Mouse (Mus musculus): ENCODE measurements around the gene Thsd4. TPM values are rescaled to one million over a fixed set of nuclear protein-coding genes. Genes with fewer than 3 reads are reported as not detected.

The Thsd4 gene
- 2.1 and 5.5 TPM in 2 replicates for polyA plus RNA-seq (2012; rRNA removed)

DNA sequence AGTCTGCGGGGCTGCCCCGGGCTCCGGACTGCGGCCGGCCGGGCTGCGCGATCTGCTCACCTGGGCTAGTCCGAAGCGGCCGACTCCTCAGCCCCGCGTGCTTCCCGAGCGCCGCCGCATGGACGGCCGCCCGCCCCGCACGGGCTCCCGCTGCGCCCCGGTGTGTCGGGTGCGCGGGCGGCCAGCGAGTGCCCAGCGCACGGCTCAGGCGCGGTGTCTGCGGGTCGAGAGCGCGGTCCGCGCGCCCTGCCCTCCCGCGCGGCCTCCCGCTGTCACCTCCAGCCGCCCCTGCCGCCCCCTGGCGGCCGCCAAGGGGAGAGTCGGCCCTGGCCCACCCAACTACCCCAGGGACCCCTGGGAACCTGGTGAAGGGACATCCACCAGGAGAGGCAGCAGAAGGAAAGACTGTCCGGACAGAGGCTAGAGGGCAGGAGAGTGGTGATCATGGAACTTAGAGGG is at the start of gene Thsd4:
Thsd4 (minus strand) TSS at position 241 of the 459 bp plus-strand sequence.
- under 1% methylated on average over 51 of the region's 51 CpGs for WGBS
- DNase-seq (ENCODE audit: low read depth, low spot score): no peak

GRCm38 (mm10) chr9:60571041-60571440 is 49.2 kb upstream of the Thsd4 start:
- WGBS: 83% methylated on average over 4 of the region's 4 CpGs
- DNase-seq (ENCODE audit: low read depth, low spot score): no peak

GRCm38 (mm10) chr9:60569366-60569765 is 47.5 kb upstream of the Thsd4 start:
- no peak for DNase-seq (ENCODE audit: low read depth, low spot score)
- 88% methylated on average over 2 of the region's 2 CpGs for WGBS

DNA sequence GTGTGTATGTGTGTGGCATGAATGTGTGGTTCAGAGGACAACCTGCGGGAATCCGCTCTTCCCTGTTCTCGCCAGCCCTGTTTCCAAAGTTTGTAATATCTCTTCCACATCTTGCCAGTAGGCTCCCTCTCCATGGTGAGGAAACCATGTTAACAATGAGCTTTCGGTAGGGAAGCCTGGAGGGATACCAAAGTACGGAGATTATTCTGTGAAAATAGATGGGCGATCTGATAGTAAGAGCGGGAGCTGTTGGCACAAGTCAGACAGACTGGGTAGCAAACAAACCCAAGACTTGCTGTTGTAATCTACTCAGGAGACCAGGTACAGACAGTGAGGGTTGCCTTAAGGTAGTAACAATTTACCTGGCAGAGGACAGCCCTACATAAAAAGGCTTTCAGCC is 42.0 kb upstream of the Thsd4 start:
- DNase-seq (ENCODE audit: low read depth, low spot score): no peak
- WGBS: 95% methylated on average over 7 of the region's 7 CpGs

DNA sequence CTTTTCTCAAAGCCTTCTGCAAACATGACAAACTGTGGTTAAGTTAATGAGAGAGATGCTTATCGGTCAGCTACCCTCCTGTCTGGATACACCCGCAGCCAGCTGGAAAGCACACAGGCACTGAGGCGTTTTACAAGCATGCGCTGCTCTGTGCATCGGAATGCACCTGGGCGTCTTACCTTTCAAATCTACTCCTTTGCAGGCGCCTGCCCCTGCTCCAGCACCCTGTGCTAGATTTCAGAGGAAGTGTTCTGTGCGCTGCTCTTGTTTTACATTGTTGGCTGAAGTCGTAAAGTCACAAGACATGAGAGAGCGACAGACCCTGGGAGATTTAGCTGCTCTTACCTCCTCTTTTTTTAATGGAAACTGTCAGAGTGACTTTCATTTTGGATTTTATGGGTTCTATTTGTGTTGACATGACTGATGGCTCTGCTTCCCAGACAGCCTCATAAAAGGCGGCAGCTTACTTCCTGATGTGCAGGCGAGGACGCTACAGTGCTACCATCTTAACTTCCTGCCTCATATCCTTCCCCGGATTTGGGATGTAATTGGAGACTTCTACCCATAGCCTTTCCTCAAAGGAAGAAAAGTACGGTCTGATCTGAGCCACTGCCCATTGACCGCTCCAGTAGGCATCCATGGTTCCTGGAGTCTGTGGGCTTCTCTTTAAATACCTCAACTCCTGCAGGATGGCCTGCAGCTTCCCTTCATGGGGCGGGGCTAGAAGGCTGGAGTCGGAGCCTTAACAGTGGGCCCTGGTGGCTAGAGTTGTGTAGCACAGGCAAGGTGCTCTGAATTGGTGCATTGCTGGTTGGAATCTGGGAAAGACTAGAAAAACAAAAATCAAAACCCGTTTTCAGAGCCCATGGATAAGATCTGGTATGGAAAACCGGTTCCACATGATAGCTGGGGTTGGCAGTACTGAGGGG is 40.9 kb upstream of the Thsd4 start:
- WGBS: 8% methylated on average over 20 of the region's 20 CpGs
- peak; percentile 47 for DNase-seq (ENCODE audit: low read depth, low spot score)

DNA sequence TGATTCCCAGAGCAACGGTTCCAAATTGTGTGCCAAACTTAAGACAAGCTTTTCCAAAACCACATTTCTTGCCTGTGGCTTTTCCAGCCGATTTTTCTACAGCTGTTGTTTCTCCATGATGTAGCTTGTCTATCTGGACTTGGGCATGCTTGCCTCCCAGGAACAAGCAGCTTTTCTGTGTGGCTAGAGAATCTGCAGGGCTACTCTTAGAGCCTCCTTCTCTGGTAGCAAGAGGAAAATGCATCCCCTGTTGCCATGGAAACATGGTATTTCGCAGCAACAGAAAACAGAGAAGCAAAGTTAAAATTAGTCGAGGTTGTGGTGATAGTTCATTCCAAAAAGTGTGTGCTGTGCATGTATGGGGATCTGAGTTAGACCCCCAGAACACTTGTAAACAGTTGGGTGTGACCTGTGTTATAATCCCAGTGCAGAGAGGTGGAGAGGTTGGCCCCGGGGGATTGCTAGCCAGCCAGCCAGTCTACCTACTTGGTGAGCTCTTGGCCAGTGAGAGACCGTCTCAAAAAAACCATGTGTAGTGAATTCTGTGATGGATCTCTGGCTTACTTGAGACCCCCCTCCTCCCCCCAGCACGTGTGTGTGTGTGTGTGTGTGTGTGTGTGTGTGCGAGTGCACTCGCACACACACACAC is 39.9 kb upstream of the Thsd4 start:
- DNase-seq (ENCODE audit: low read depth, low spot score): no peak
- WGBS: 44% methylated on average over 9 of the region's 9 CpGs

GRCm38 (mm10) chr9:60558507-60558906 is 36.7 kb upstream of the Thsd4 start:
- WGBS: 73% methylated on average over 3 of the region's 3 CpGs
- DNase-seq (ENCODE audit: low read depth, low spot score): no peak

DNA sequence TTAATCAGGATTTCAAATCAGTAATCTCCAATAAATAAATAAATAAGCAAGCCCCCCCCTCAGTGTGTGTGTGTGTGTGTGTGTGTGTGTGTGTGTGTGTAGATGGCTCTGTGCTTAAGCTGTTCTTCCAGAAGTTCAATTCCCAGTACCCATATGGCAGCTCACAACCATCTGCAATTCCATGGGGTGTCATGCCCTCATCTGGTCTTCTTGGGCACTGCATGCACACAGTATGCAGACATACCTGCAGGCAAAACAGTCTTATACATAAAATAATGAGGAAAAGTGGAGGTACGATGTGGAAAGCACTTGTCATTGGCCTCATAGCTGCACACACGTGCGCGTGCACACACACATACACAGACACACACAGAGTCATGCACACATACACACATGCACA is 29.4 kb upstream of the Thsd4 start:
- 93% methylated on average over 4 of the region's 4 CpGs for WGBS
- no peak for DNase-seq (ENCODE audit: low read depth, low spot score)

DNA sequence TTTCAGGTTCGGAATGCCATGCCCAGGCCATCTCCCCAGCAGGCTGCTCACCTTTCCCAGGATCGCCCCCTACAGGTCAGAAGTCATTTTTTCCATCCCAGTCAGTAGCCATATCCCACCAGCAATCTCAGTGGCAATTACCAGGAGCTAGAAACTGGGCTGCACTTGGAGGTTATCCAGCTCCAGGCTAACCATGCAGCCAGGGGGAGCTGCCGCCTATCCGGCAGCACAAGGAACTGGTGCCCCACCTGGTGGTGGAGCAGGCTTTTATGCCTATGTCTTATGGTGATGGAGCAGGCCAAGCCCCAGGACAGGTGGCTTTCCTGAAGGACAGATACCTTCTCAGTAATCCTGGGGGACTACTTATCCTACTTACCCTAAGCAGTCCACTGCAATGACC is 26.3 kb upstream of the Thsd4 start:
- 19% methylated on average over 4 of the region's 4 CpGs for WGBS
- no peak for DNase-seq (ENCODE audit: low read depth, low spot score)

- WGBS: 50% methylated on average over 2 of the region's 2 CpGs
- no peak for DNase-seq (ENCODE audit: low read depth, low spot score)
These were observed 24.3 kb upstream of the Thsd4 start for GRCm38 (mm10) chr9:60546169-60546568.

DNA sequence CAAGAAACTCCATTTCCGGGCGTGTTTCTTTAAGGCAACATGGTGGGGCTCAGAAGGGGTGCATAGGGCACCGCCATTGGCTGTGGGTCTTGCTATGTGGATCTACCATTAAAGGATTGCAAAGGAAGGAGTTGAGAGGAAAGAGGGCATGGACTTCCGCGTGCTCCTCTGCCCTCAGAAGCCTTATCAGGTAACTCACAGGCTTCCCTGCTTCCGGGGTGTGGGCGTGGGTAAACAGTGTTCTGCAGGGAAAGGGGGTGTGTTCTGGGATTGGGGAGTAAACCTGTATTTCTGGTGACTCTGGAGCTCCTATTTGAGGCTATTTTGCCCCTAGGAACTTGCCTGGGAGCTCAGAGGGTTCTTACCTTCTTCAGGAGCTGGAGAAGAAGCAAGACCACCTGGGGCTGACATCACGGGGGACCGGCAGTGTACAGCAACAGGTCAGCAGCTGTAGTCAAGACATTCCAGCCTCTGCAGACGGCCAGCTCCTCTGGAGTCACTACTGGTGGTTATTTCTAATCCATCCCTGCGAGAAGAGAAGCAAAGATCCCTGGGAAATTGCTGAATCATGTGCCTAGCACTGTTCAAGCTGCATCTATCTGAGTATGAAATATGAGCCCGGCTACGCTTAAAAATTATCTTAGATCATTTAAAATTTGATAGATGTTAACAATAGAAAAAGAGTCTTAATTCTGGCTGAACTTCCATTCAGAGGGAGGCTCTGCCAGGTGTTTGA is 23.7 kb upstream of the Thsd4 start:
- DNase-seq (ENCODE audit: low read depth, low spot score): no peak
- 31% methylated on average over 13 of the region's 13 CpGs for WGBS

DNA sequence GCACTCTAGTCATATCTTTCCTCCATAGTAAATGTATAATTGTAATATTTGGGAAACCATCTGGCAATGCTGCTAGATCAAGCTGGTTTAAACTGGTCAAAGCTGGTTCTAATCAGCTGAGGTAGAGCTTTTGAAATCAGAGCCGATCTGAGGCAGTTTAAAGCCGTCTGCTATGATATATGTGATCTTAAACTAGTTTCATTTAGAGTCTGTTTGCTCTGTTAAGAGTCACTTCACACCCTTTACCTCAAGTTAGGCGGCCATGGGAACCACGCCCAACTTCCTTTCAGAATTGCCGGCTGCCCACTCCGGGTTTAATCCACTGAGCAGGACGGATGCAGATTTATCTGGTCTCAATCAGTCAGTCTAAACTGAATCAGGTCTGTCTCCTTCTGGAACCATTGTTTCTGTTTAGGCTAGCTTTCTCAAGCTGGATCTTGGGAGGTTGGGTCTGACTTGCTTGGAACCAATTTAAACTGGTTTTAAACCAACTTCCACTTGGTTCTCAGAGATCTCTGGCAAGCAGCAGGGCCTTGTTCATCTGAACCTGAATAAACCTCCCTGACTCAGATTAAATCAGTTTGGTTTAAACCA is 21.7 kb upstream of the Thsd4 start:
- DNase-seq (ENCODE audit: low read depth, low spot score): no peak
- 28% methylated on average over 7 of the region's 7 CpGs for WGBS

GRCm38 (mm10) chr9:60530310-60530709 is 8.5 kb upstream of the Thsd4 start:
- WGBS: 62% methylated on average over 12 of the region's 12 CpGs
- no peak for DNase-seq (ENCODE audit: low read depth, low spot score)

DNA sequence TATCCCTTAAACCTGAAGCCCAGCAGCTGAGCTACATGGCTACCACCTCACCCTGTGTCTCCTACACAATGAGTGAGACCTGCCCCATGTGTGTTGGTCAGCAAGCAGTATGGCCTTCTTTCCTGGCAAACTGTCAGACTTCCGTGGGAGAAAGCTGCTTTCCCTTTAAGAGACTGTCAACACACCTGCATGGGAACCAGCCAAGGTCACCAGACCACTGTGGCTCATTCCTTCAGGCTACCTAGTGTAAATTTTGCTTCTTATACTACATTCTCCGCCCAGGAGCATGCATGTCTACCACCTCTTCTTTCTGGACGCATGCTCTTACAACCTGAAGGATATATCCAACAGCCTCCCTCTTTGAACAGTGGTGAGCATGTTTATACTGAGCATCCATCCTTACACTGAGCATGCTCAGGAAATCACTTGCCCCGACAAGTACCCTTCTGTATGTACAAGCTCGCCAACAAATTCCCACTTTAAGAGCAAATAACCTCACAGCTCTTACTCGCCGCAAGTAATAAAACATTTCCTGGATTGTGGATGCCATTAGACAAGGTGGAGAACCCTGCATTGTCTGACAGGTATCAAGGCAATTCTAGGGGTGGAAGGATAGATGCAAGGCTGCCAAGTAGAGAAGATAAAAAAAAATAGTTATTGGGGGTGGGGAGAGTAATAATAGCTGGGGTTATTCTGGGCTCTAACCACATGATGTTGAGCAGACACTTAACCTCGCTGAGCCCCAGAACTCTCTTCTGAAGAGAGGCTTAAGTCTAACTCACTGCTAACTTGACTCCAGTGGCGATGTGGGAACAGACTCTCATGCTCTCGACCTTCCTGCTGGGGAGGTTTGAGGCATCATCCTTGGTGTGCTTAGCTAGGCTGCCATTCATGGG is 7.8 kb upstream of the Thsd4 start:
- no peak for DNase-seq (ENCODE audit: low read depth, low spot score)
- WGBS: 33% methylated on average over 10 of the region's 10 CpGs

DNA sequence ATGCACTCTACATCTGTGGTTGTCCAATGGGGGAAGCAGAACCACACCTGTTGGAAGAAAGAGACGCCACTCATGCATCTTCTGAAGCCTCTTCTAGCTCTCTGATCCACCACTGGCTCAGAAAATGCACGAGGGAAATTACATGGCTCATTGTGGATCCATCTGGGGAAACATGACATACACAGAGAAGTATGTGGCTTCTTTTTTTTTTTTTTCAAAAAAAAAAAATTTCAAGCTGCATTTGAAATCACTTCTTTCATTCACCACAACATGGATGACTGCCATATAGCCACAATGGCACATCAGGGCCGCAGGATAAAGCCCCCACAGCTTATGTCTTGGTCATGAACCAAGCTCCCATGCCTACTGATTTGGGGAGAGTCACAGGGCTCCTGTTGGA is 6.4 kb upstream of the Thsd4 start:
- WGBS: 74% methylated on average over 3 of the region's 3 CpGs
- no peak for DNase-seq (ENCODE audit: low read depth, low spot score)

DNA sequence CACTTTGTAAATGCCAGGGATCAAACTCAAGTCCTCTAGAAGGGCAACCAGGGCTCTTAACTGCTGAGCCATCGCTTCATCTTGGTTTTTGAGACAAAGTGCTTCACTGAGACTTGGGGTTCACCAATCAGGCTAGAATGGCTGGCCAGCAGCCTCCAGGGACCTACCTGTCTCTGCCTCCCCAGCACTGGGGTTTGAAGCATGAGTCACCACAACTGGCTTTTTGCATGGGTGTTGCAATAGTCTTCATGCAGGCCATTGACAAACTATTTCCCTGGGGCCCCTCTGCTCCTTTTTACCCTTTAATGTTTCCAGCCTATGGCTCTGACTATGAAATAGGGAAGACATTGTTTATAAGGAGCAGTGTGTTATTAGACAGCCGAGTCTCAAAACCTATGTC is 6.0 kb upstream of the Thsd4 start:
- no peak for DNase-seq (ENCODE audit: low read depth, low spot score)
- 92% methylated on average over 2 of the region's 2 CpGs for WGBS

- 62% methylated on average over 5 of the region's 5 CpGs for WGBS
- DNase-seq (ENCODE audit: low read depth, low spot score): no peak
These were observed 5.2 kb upstream of the Thsd4 start for GRCm38 (mm10) chr9:60527051-60527450.

- DNase-seq (ENCODE audit: low read depth, low spot score): no peak
- WGBS: 80% methylated on average over 5 of the region's 5 CpGs
These were observed 4.3 kb upstream of the Thsd4 start for GRCm38 (mm10) chr9:60526195-60526594.

DNA sequence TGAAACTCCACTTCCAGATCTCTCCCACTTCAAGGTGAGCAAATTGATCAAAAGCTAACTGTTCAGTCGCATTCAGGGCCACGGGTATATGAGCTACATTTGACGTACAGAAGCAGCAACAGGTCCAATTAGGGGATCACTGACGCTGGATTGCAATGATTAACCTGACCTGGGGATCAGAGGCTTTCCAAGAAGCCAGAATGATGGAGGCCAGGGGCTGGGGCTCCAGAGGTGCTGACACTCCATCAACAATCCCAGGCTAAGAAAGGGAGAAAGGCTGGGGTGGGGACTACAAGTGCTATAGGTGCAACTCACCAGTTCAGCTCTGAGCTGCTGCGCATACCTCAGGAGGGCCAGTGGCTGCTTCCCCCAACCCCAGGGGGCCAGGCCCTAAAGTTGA is 703 bp downstream of the Thsd4 start:
- 53% methylated on average over 5 of the region's 5 CpGs for WGBS
- DNase-seq (ENCODE audit: low read depth, low spot score): no peak
